Mouse (Mus musculus) heart, embryonic 15.5 days (tissue): ENCODE results near the gene Ptprs. TPM values are rescaled to one million over a fixed set of nuclear protein-coding genes. Genes with fewer than 3 reads are reported as not detected.
A peak's percentile ranks its signal among the peaks of the same experiment; 100 is the strongest.

ENCODE experiments used
- ATAC-seq: fragments of 200-750 bp; cut with Nextera tagmentation; replicated peaks from 2 replicates; pipeline ENCODE4 v1.8.0; 2017; ENCODE audit warnings: low read depth, moderate TSS enrichment; ENCODE audit not compliant: insufficient number of reproducible peaks, insufficient read depth, low FRiP score
- H3K27ac ChIP-seq: fragments of 300-500 bp; sonication (generic); 2 replicates; pipeline ENCODE4 v1.5.1; 2015; ENCODE audit warnings: mild to moderate bottlenecking, inconsistent platforms
- H3K27me3 ChIP-seq: fragments of 300-500 bp; sonication (generic); 2 replicates; pipeline ENCODE4 v1.6.1; 2015; ENCODE audit warnings: inconsistent platforms
- H3K36me3 ChIP-seq: fragments of 300-500 bp; sonication (generic); 2 replicates; pipeline ENCODE4 v1.6.1; 2015; ENCODE audit warnings: mild to moderate bottlenecking, inconsistent platforms
- H3K4me1 ChIP-seq: fragments of 300-500 bp; sonication (generic); replicated peaks from 2 replicates; pipeline ENCODE4 v1.6.1; 2015; ENCODE audit warnings: inconsistent platforms
- H3K4me2 ChIP-seq: fragments of 300-500 bp; sonication (generic); 2 replicates; pipeline ENCODE4 v1.6.1; 2015; ENCODE audit warnings: inconsistent platforms, mild to moderate bottlenecking, moderate library complexity
- H3K4me3 ChIP-seq: fragments of 300-500 bp; sonication (generic); 2 replicates; pipeline ENCODE4 v1.5.1; 2015; ENCODE audit warnings: mild to moderate bottlenecking, inconsistent platforms
- H3K9ac ChIP-seq: fragments of 300-500 bp; sonication (generic); 2 replicates; pipeline ENCODE4 v1.6.1; 2015; ENCODE audit warnings: mild to moderate bottlenecking, inconsistent platforms
- H3K9me3 ChIP-seq: fragments of 300-500 bp; sonication (generic); replicated peaks from 2 replicates; pipeline ENCODE4 v1.6.1; 2016; ENCODE audit warnings: inconsistent platforms
- WGBS: fragments of 180-500 bp; shearing (Covaris S2); methylation state at CpG from one replicate; pipeline ENCODE4 v1.1.7; 2015; ENCODE audit warnings: mixed read lengths; 5-methylcytosine and 5-hydroxymethylcytosine counted together
- polyA plus RNA-seq: library from polyadenylated mRNA; unstranded; fragments of >200 nt; fragmentation: Nextera tagmentation; extraction: Ambion mirVana; gene quantifications from 2 replicates; pipeline ENCODE4 v1.2.1, GENCODE M21; 2015

Gene Ptprs
- polyA plus RNA-seq, 1 experiment from 2014 or later = 37.6 TPM

DNA sequence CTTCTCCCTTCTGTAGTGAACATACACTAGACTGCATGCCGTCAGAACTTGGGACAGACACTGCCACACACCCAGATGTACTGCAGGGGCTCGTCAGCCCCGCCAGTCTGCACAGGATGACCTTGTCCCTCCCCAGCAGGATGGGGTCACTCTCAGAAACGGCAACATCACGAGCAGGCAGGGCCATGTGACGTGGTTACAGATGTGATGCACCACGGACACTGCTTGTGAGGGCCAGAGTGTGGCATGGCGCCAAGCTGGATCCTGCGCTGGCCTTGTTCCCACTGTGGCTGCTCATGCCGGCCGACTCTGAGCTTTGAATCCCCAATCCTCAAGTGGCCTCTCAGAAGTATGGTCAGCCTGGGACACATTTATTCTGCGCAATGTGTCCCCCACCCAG, 58.0 kb downstream of the Ptprs start:
- H3K9ac ChIP-seq = no peak overlapping the region

DNA sequence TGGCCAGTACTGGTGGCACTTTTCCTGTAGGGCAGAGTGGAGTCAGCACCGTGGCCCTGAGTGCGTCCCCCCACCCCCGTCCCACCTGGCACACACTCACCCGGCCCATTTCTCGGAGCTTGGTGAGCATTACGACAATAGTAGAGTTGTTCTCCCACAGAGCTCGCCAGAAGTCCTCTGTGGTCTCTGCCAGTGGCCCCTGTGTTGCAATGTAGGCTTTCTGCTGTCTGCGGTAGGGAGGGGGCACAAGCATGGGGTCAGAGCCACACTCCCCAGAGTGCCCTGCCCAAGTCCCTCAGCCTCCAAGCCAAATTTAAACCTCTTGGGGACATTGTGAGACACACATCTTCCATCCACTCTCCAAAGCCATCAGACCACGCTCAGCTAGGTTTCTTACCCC, 61.5 kb downstream of the Ptprs start:
- H3K4me2 ChIP-seq = no peak overlapping the region
- peaks cover 2% of the 10 kb centered on the region for H3K4me1 ChIP-seq
- no peaks in the 10 kb centered on the region for H3K9me3 ChIP-seq
- no peak overlapping the region for H3K4me3 ChIP-seq
- no peak for ATAC-seq
- WGBS = 94% methylated on average over 9 of the region's 9 CpGs
- H3K27ac ChIP-seq = no peak overlapping the region
- no peaks in the 10 kb centered on the region for H3K27me3 ChIP-seq
- no peak overlapping the region for H3K9ac ChIP-seq
- H3K36me3 ChIP-seq = peaks cover 83% of the 10 kb centered on the region

More for the DNA sequence above, 58.0 kb downstream of the Ptprs start:
- 55% methylated on average over 12 of the region's 12 CpGs for WGBS
- Histone ChIP-seq H3K4me1 (no peaks in the 10 kb centered on the region), H3K4me2 (no peak overlapping the region), H3K27me3 (no peaks in the 10 kb centered on the region), H3K9me3 (no peaks in the 10 kb centered on the region), H3K36me3 (peaks cover 92% of the 10 kb centered on the region), H3K4me3 (no peak overlapping the region), H3K27ac (no peak overlapping the region)
- no peak for ATAC-seq

DNA sequence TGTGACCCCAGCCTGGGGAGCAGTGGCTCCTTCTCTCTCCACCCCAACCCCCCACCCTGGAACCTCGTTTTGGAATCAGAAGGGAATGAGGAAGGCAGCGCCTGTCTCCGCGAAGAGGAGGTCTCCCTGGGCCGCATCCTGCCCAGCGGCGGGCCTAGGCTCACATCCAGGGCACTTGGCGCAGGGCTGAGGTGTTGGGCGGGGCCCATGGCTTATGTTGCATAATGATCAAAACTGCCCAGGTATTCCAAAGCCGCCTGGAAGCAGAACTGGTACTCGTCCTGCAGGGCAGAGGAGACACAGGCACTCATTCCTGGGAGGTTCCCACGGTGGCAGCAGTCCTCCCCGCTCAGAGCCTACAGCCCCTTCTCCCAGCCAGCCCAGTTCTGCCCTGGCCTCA, 63.2 kb downstream of the Ptprs start:
- H3K4me3 ChIP-seq = no peak overlapping the region
- peaks cover 66% of the 10 kb centered on the region for H3K36me3 ChIP-seq
- 81% methylated on average over 13 of the region's 13 CpGs for WGBS
- H3K9ac ChIP-seq = no peak overlapping the region
- ATAC-seq = no peak
- H3K4me2 ChIP-seq = no peak overlapping the region
- peaks cover 16% of the 10 kb centered on the region for H3K4me1 ChIP-seq
- H3K27me3 ChIP-seq = no peaks in the 10 kb centered on the region
- H3K27ac ChIP-seq = no peak overlapping the region
- no peaks in the 10 kb centered on the region for H3K9me3 ChIP-seq

DNA sequence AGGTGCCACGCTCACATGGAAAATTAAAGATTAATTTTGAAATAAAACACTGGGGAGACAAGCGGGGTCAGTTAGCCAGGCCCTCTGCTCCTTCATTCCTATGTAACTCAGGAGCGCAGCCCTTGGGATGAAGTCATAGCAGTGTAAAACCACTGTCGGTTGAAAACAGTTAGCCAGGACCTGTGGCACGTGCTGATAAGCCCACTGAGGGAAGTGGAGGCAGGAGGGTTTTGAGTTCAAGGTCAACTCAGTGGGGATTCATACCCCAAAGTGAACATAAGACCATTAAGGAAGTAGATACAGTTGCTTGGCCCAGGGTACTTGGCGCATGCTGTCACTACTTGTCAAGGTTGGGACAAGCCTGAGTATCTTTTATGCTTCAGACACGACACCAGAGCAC, 64.8 kb downstream of the Ptprs start:
- H3K36me3 ChIP-seq = peaks cover 54% of the 10 kb centered on the region
- ATAC-seq = no peak
- no peaks in the 10 kb centered on the region for H3K27me3 ChIP-seq
- no peak overlapping the region for H3K4me3 ChIP-seq
- no peaks in the 10 kb centered on the region for H3K9me3 ChIP-seq
- no peak overlapping the region for H3K4me2 ChIP-seq
- H3K27ac ChIP-seq = no peak overlapping the region
- no peak overlapping the region for H3K9ac ChIP-seq
- peaks cover 32% of the 10 kb centered on the region for H3K4me1 ChIP-seq
- WGBS = 93% methylated on average over 7 of the region's 7 CpGs

DNA sequence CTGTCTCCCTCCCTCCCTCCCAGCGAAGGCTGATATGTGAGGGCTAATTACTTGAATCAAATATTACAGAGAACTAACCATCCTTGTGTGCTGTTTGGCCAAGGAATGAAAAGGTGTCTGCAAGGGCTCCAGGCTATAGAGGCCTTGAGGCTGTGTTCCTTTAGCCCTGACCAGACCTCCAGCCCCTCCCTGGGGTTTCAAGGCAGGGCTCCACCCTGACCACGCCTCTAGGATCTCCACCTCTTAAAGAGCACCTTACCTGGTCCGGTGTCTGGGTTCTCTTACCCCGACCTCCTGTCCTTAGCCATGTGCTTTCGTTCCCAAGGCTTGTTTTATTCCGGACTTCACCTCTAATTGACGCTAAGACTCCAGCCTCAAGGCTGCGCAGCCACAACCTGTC, 66.5 kb downstream of the Ptprs start:
- no peak overlapping the region for H3K4me2 ChIP-seq
- no peaks in the 10 kb centered on the region for H3K27me3 ChIP-seq
- H3K4me1 ChIP-seq = peaks cover 34% of the 10 kb centered on the region
- H3K9ac ChIP-seq = 0 out of 2 replicates have a peak overlapping the region, but pooled peaks have one; percentile 4
- H3K4me3 ChIP-seq = no peak overlapping the region
- WGBS = 35% methylated on average over 8 of the region's 8 CpGs
- H3K27ac ChIP-seq = no peak overlapping the region
- no peak for ATAC-seq
- H3K9me3 ChIP-seq = no peaks in the 10 kb centered on the region
- H3K36me3 ChIP-seq = peaks cover 37% of the 10 kb centered on the region

DNA sequence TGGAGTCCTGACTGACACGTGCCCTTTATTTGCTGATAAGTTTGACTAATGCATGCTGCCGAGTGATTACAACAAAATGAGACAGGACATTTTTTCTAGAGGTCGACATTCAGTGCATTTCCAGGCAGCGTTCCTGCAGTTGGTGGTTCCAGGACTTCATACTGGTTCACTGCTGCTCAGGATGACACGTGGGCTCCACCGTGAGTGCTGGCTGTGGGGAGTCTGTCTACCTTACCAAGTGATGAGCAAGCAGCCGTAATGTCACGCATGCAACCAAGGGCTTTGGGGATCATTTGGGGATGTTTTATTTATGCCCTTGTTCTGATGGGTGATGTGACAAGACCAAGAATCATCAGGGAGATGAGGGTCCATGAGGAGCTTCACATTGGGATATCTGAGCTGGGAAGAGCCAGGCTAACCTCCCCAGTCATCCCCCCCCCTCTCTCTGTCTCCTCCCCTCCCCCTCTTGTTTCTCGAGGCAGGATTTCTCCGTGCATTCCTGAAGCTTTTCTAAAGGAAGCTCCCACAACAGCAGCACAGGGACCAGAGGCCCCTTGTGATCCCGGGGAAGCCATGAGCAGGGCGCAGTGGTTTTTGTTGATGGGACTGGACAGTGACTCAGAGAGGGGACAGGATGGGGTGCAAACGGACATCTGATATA, 67.2 kb downstream of the Ptprs start:
- H3K9me3 ChIP-seq = no peaks in the 10 kb centered on the region
- no peaks in the 10 kb centered on the region for H3K27me3 ChIP-seq
- peaks cover 34% of the 10 kb centered on the region for H3K4me1 ChIP-seq
- H3K36me3 ChIP-seq = peaks cover 31% of the 10 kb centered on the region
- no peak overlapping the region for H3K27ac ChIP-seq
- no peak for ATAC-seq
- no peak overlapping the region for H3K9ac ChIP-seq
- no peak overlapping the region for H3K4me3 ChIP-seq
- WGBS = 31% methylated on average over 13 of the region's 13 CpGs
- no peak overlapping the region for H3K4me2 ChIP-seq

DNA sequence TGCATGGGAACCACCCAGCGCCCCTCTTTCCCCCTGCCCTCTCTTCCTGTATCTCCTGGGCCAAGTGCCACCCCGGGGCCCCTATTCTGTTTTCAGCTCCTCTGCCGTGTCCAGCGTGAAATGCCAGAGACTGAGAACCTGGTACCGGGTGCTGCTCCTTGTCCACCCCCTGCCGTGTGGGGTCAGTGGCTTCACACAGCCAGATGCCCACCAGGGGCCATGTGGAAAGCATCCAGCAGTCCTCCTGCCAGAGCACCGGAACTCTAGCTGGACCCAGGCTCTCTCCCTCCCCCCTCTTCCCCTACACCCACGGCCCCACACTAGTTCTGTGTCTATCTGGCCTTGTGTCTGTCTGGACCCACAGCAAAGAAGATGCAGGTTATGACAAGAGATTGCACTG, 68.9 kb downstream of the Ptprs start:
- Histone ChIP-seq H3K27me3 (no peaks in the 10 kb centered on the region), H3K36me3 (peaks cover 20% of the 10 kb centered on the region), H3K4me3 (no peak overlapping the region), H3K4me1 (peaks cover 34% of the 10 kb centered on the region), H3K4me2 (no peak overlapping the region), H3K27ac (peak overlapping the region; percentile 26; the same call in 1 of the 2 replicates), H3K9ac (peak overlapping the region; percentile 27; the same call in 1 of the 2 replicates), H3K9me3 (no peaks in the 10 kb centered on the region)
- 24% methylated on average over 8 of the region's 8 CpGs for WGBS
- no peak for ATAC-seq

DNA sequence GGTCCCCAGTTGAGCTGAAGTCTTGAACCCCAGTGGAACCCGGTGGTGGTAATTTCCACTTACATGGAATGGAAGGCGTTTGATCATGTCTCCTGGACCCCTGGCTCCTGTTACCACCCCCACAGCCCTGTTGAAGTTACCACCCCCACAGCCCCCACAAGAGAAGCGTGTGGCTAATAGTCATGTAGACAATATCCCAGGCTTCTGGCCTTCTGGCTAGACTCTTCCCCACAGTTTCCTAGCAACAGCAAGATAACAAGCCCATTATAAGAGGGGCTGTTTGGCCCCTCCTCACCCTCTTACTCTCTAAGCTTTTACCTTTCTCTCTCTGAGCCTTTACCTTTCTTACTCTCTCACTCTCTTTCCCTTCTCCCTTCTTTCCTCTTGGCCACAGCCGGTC, 69.4 kb downstream of the Ptprs start:
- WGBS = 43% methylated on average over 4 of the region's 4 CpGs
- peaks cover 34% of the 10 kb centered on the region for H3K4me1 ChIP-seq
- no peak overlapping the region; the same call in 1 of the 2 replicates for H3K9ac ChIP-seq
- peaks cover 20% of the 10 kb centered on the region for H3K36me3 ChIP-seq
- H3K27ac ChIP-seq = no peak overlapping the region
- no peak for ATAC-seq
- H3K9me3 ChIP-seq = no peaks in the 10 kb centered on the region
- H3K27me3 ChIP-seq = no peaks in the 10 kb centered on the region
- no peak overlapping the region for H3K4me2 ChIP-seq
- H3K4me3 ChIP-seq = no peak overlapping the region

DNA sequence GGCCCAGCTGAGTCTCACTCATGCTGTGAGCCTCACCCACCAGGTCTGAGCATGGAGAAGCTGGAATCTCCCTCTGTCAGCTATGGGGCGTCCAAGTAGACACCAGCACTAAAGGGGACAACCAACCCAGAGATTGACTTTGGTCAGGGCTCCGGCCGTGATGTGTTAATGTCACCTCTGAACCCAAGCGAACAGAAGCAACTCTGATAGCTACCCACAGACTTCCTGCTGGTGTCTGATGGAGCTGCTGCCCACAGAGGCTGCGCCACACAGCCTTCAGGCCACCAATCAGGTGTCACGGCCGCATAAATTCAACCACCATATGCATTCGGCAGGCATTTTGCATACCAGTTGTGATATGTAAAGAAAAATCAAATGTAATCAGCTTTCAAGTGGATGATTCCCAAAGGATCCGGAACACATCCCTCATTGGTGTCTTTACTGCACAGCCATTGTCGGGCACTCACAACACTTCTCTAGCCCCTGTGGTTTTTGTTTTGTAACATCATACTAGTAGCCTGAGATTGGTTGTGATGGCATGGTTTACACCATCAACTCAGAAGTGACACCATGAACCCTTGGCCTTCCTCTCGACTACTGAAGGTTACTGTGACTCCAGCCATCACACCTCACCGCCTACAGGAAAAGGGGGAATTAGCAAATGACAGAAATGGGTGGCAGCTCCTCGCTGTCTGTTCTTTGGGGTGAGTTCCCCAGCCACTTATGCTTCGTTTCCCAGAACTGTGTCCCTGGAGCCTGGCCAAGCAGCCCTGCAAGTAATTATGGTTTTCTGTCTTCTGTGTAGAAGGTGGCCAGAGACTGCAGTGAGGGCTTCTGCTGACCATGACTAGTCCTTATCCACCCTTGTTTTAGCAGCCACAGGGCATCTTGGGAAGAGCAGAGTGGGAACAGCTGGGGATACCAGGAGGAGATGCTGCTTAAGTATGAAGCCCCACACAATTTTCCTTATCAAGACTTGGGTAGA, 70.1 kb downstream of the Ptprs start:
- H3K4me3 ChIP-seq = no peak overlapping the region
- no peaks in the 10 kb centered on the region for H3K9me3 ChIP-seq
- H3K4me1 ChIP-seq = peaks cover 34% of the 10 kb centered on the region
- 73% methylated on average over 14 of the region's 14 CpGs for WGBS
- H3K4me2 ChIP-seq = no peak overlapping the region
- peaks cover 20% of the 10 kb centered on the region for H3K36me3 ChIP-seq
- ATAC-seq = no peak
- H3K9ac ChIP-seq = no peak overlapping the region
- no peak overlapping the region for H3K27ac ChIP-seq
- H3K27me3 ChIP-seq = no peaks in the 10 kb centered on the region

DNA sequence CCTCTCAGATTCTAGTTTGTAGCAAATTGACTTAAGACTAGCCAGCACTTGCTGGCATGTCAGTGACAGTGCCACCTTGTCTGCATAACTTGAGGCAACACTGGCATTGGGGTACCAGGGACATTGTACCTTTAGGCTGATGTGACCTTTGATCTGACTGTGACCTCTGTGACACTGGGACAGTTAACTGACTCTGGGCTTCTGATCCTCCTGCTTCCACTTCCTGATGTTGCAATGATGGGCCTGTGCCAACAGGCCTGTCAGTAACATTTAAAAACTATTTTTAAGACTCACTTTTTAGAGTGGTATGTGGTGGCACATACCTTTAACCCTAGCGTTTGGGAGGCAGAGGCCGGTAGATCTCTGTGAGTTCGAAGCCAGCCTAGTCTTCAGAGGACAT, 70.9 kb downstream of the Ptprs start:
- Histone ChIP-seq H3K36me3 (peaks cover 21% of the 10 kb centered on the region), H3K4me3 (no peak overlapping the region), H3K27me3 (no peaks in the 10 kb centered on the region), H3K4me1 (peaks cover 34% of the 10 kb centered on the region), H3K27ac (no peak overlapping the region), H3K9me3 (no peaks in the 10 kb centered on the region), H3K9ac (no peak overlapping the region), H3K4me2 (no peak overlapping the region)
- no peak for ATAC-seq
- 88% methylated on average over 3 of the region's 3 CpGs for WGBS

DNA sequence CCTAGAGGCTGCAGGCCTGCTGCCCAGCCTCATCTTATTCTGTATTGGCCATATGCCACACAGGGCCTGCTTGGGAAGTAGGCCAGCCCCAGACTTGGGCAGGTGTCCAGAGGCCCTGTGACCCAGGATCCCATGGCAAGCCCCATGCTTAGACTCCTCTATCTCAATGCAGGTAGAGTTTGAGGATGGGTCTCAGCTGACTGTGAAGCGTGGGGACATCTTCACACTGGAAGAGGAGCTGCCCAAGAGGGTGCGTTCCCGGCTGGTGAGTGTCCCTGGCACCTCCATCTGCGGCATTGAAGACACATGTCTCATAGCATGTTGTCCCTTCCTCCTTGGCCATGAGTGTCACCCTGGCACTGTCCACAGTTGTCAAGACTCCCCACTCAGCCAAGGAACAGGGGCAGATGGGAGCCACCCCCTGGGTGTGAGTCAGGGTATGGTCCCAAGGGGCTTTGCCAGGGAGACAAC, 75.2 kb downstream of the Ptprs start:
- 0 out of 2 replicates have a peak, but pooled peaks have one; percentile 5 for ATAC-seq
- Histone ChIP-seq H3K4me2 (no peak overlapping the region), H3K9me3 (no peaks in the 10 kb centered on the region), H3K4me3 (no peak overlapping the region), H3K27me3 (no peaks in the 10 kb centered on the region), H3K27ac (no peak overlapping the region), H3K4me1 (no peaks in the 10 kb centered on the region; the same call in 1 of the 2 replicates), H3K36me3 (peaks cover 60% of the 10 kb centered on the region), H3K9ac (no peak overlapping the region)
- 94% methylated on average over 4 of the region's 4 CpGs for WGBS
